Comparison of ENCODE assay signal across 12 mouse cellular contexts in the genomic region with DNA sequence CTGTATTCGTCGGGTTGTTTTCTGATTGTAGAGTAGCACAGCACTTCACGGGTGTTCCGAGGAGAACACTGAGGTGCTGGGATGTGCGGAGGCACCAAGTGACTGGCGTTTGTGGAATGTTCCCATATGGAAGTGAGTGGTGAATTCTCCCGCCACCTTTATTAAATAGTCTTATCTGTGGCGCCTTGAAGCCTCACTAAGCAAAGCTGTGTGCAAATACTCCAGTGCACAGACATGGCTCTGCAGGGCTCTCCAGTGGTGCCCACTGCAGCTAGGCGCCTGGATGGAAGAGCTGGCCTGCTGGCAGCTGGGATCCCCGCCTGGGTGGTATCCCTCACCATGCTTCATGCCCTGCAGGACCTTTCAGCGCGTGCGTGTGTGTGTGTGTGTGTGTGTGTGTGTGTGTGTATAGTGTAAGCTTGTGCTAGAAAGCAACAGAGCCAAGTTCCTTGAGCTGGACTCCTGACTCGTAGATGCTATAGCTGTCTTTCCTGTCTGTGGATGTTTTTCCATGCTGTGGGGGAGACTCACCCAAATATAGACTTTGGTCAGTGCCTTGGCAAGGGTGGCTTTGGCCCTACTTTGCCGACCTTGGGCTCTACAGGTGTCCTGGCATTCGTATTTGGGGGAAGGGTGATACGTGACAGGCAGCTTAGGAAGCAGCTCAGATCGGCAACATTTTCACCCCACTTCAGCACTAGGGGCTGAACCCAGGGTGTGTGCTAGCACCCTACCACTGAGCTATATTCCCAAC. TPM values are rescaled to one million over a fixed set of nuclear protein-coding genes. Genes with fewer than 3 reads are reported as not detected.
DNase-seq lines count a peak whose midpoint lies in the region; ATAC-seq and TF ChIP-seq lines count a peak whose summit lies in the region.
"Had no signal": no experiment of that assay in that cellular context is flagged by ENCODE, and none has a peak within 500 bp of the region (broad histone marks: within the 10 kb centered on the region; RNA-seq: fewer than 3 reads in every experiment).

No protein-coding gene starts in this region.

- no peak for TF ChIP-seq CTCF in intestine, postnatal 0 days (IDR thresholded peaks at IDR 0.05; ENCODE audit: low read depth)

- DNase-seq in NIH3T3 (ENCODE audit: low read depth) = peak; percentile 9
- DNase-seq in lung, postnatal 10 days = peak; percentile 47
- DNase-seq in natural killer cell, adult 2 months (ENCODE audit: low spot score in 2 of 2) = no peak
- no peak for DNase-seq in adrenal gland, postnatal 10 days
- no peak for DNase-seq in cerebellum, postnatal 14 days

- H3K9me3 ChIP-seq in intestine, embryonic 15.5 days = no peaks in the 10 kb centered on the region
- no peaks in the 10 kb centered on the region for H3K9me3 ChIP-seq in intestine, postnatal 0 days (ENCODE audit: control insufficient read depth)
- H3K9me3 ChIP-seq in heart, embryonic 16.5 days (replicated peaks; ENCODE audit: control insufficient read depth, low read length) = no peaks in the 10 kb centered on the region

- 0 out of 2 replicates have a peak overlapping the region, but pooled peaks have one; percentile 15 for H3K27ac ChIP-seq in intestine, embryonic 15.5 days
- H3K27ac ChIP-seq in intestine, postnatal 0 days (ENCODE audit: low read depth, low read length) = no peak overlapping the region
- no peak overlapping the region for H3K27ac ChIP-seq in heart, embryonic 16.5 days (ENCODE audit: low read length)

- 54% methylated on average over 18 of the region's 18 CpGs for WGBS in intestine, embryonic 15.5 days
- 53% methylated on average over 18 of the region's 18 CpGs for WGBS in intestine, postnatal 0 days
- 53% methylated on average over 18 of the region's 18 CpGs for WGBS in heart, embryonic 16.5 days

- H3K4me1 ChIP-seq in intestine, embryonic 15.5 days (replicated peaks) = peaks cover 24% of the 10 kb centered on the region
- 0 out of 2 replicates have a peak, but pooled peaks cover 3% of the 10 kb centered on the region for H3K4me1 ChIP-seq in intestine, postnatal 0 days (replicated peaks; ENCODE audit: control insufficient read depth, insufficient read depth, low read length)
- peaks cover 25% of the 10 kb centered on the region for H3K4me1 ChIP-seq in heart, embryonic 16.5 days (ENCODE audit: control insufficient read depth, insufficient read depth, low read length)

- H3K36me3 ChIP-seq in intestine, embryonic 15.5 days = 0 out of 2 replicates have a peak, but pooled peaks cover 10% of the 10 kb centered on the region
- peaks cover 13% of the 10 kb centered on the region; the same call in 1 of the 2 replicates for H3K36me3 ChIP-seq in intestine, postnatal 0 days (ENCODE audit: control insufficient read depth, insufficient read depth)
- H3K36me3 ChIP-seq in heart, embryonic 16.5 days (ENCODE audit: control insufficient read depth, insufficient read depth) = peaks cover 11% of the 10 kb centered on the region; the same call in 1 of the 2 replicates

- peak; percentile 10; the same call in 1 of the 2 replicates for ATAC-seq in intestine, embryonic 15.5 days
- no peak for ATAC-seq in intestine, postnatal 0 days
- peak; percentile 26; the same call in 1 of the 2 replicates for ATAC-seq in heart, embryonic 16.5 days (replicated peaks; ENCODE audit: extremely low read depth, insufficient read depth, low FRiP score)

- H3K9ac ChIP-seq in intestine, embryonic 15.5 days = no peak overlapping the region
- H3K9ac ChIP-seq in intestine, postnatal 0 days (ENCODE audit: low read depth, low read length) = no peak overlapping the region
- H3K9ac ChIP-seq in heart, embryonic 16.5 days (ENCODE audit: low read length) = 0 out of 2 replicates have a peak overlapping the region, but pooled peaks have one; percentile 12

- H3K4me3 ChIP-seq in intestine, embryonic 15.5 days (replicated peaks) = no peak overlapping the region
- H3K4me3 ChIP-seq in intestine, postnatal 0 days (ENCODE audit: low read depth, low read length) = no peak overlapping the region
- H3K4me3 ChIP-seq in heart, embryonic 16.5 days (ENCODE audit: low read length) = no peak overlapping the region

- H3K27me3 ChIP-seq in intestine, embryonic 15.5 days (replicated peaks) = no peaks in the 10 kb centered on the region
- H3K27me3 ChIP-seq in intestine, postnatal 0 days (replicated peaks; ENCODE audit: control insufficient read depth, insufficient read depth, low read length) = no peaks in the 10 kb centered on the region
- H3K27me3 ChIP-seq in heart, embryonic 16.5 days (ENCODE audit: control insufficient read depth, insufficient read depth, low read length) = no peaks in the 10 kb centered on the region
- H3K27me3 ChIP-seq: CH12.LX had no signal

- no peak overlapping the region for H3K4me2 ChIP-seq in intestine, embryonic 15.5 days (replicated peaks)
- no peak overlapping the region for H3K4me2 ChIP-seq in intestine, postnatal 0 days (replicated peaks; ENCODE audit: low read depth)
- H3K4me2 ChIP-seq in heart, embryonic 16.5 days (ENCODE audit: low read depth, low read length) = 0 out of 2 replicates have a peak overlapping the region, but pooled peaks have one; percentile 3

RNA-seq across cellular contexts. Expression of a gene that starts 7.3 kb away (rescaled TPM):
- 33.5 and 34.2 TPM in 2 replicates for polyA plus RNA-seq in intestine, embryonic 15.5 days (2015; fragmentation: Nextera tagmentation; extraction: Ambion mirVana)
- polyA plus RNA-seq in intestine, postnatal 0 days (2015; fragmentation: Nextera tagmentation; extraction: Ambion mirVana) = 22.6 and 24.7 TPM in 2 replicates
- polyA plus RNA-seq in heart, embryonic 16.5 days (2015; fragmentation: Nextera tagmentation; extraction: Ambion mirVana) = 40.4 and 47.6 TPM in 2 replicates
- total RNA-seq in adrenal gland, postnatal 10 days (2021) = 10 to 100 TPM; 44.9 to 56.8 TPM

RNA-seq across cellular contexts. Expression of a gene that starts 7.9 kb away (rescaled TPM):
- polyA plus RNA-seq in intestine, embryonic 15.5 days (2015; fragmentation: Nextera tagmentation; extraction: Ambion mirVana) = 147 TPM in 2 replicates
- 120 and 127 TPM in 2 replicates for polyA plus RNA-seq in intestine, postnatal 0 days (2015; fragmentation: Nextera tagmentation; extraction: Ambion mirVana)
- polyA plus RNA-seq in heart, embryonic 16.5 days (2015; fragmentation: Nextera tagmentation; extraction: Ambion mirVana) = 137 and 143 TPM in 2 replicates
- 100 to 1,000 TPM; 131 to 137 TPM for total RNA-seq in adrenal gland, postnatal 10 days (2021)

RNA-seq across cellular contexts. Expression of a gene that starts 34.9 kb away (rescaled TPM):
- polyA plus RNA-seq in intestine, embryonic 15.5 days (2015; fragmentation: Nextera tagmentation; extraction: Ambion mirVana) = 0.34 and 0.40 TPM in 2 replicates
- polyA plus RNA-seq in intestine, postnatal 0 days (2015; fragmentation: Nextera tagmentation; extraction: Ambion mirVana) = not detected in 2 replicates
- polyA plus RNA-seq in heart, embryonic 16.5 days (2015; fragmentation: Nextera tagmentation; extraction: Ambion mirVana) = 0.34 and 0.84 TPM in 2 replicates
- under 1 TPM in 1 of 2 experiments, not detected in 1; 0.63 TPM for total RNA-seq in adrenal gland, postnatal 10 days (2021)
- total RNA-seq: CH12.LX; heart, postnatal 36 days had no signal

RNA-seq across cellular contexts. Expression of a gene that starts 39.7 kb away (rescaled TPM):
- 0.52 TPM in 1 of 2 replicates, not detected in the other for polyA plus RNA-seq in intestine, embryonic 15.5 days (2015; fragmentation: Nextera tagmentation; extraction: Ambion mirVana)
- not detected in 2 replicates for polyA plus RNA-seq in intestine, postnatal 0 days (2015; fragmentation: Nextera tagmentation; extraction: Ambion mirVana)
- polyA plus RNA-seq in heart, embryonic 16.5 days (2015; fragmentation: Nextera tagmentation; extraction: Ambion mirVana) = 0.54 and 1.4 TPM in 2 replicates
- total RNA-seq in adrenal gland, postnatal 10 days (2021) = not detected
- total RNA-seq: heart, postnatal 36 days had no signal
- polyA plus RNA-seq: cortical plate, adult 2 months; liver, embryonic 16.5 days had no signal

Comparison
In these comparisons a context has a peak if more than half of its experiments do, and no peak if none do; other contexts are left out.
1. DNase-seq: peak in NIH3T3 (single experiment) and lung, postnatal 10 days (single experiment); none in natural killer cell, adult 2 months (0 of 2), adrenal gland, postnatal 10 days (single experiment) and cerebellum, postnatal 14 days (0 of 2).